Mouse (Mus musculus) embryonic facial prominence, embryonic 11.5 days (tissue): ENCODE results near the gene Chst3. TPM values are rescaled to one million over a fixed set of nuclear protein-coding genes. Genes with fewer than 3 reads are reported as not detected.
A peak's percentile ranks its signal among the peaks of the same experiment; 100 is the strongest.
"Not testable (repeated sequence)": the region's sequence is repeated elsewhere in the genome, so short reads cannot be mapped to it uniquely, and the experiment has no call there.

Source experiments
- ATAC-seq: fragments of 200-750 bp; cut with Nextera tagmentation; replicated peaks from 2 replicates; pipeline ENCODE4 v1.8.0; 2017; ENCODE audit warnings: low read depth; ENCODE audit not compliant: insufficient number of reproducible peaks, low FRiP score, low TSS enrichment
- DNase-seq: peaks from one replicate; pipeline ENCODE4 v3.0.0-alpha.2; 2015; ENCODE audit warnings: low spot score
- H3K27ac ChIP-seq: fragments of 300-500 bp; sonication (generic); replicated peaks from 2 replicates; pipeline ENCODE4 v1.5.1; 2014; ENCODE audit warnings: mild to moderate bottlenecking, low read depth, low read length, control low read depth
- H3K27me3 ChIP-seq: fragments of 300-500 bp; sonication (generic); 2 replicates; pipeline ENCODE4 v1.6.1; 2014; ENCODE audit warnings: mild to moderate bottlenecking, low read length, moderate library complexity, mixed read lengths; ENCODE audit not compliant: control insufficient read depth, insufficient read depth
- H3K36me3 ChIP-seq: fragments of 300-500 bp; sonication (generic); replicated peaks from 2 replicates; pipeline ENCODE4 v1.6.1; 2014; ENCODE audit warnings: low read depth, mild to moderate bottlenecking, low read length, moderate library complexity, mixed read lengths; ENCODE audit not compliant: control insufficient read depth, insufficient read depth
- H3K4me1 ChIP-seq: fragments of 300-500 bp; sonication (generic); 2 replicates; pipeline ENCODE4 v1.6.1; 2014; ENCODE audit warnings: low read length, mixed read lengths; ENCODE audit not compliant: control insufficient read depth, insufficient read depth
- H3K4me2 ChIP-seq: fragments of 300-500 bp; sonication (generic); 2 replicates; pipeline ENCODE4 v1.6.1; 2014; ENCODE audit warnings: low read depth, mild to moderate bottlenecking, control low read depth, low read length, moderate library complexity
- H3K4me3 ChIP-seq: fragments of 300-500 bp; sonication (generic); 2 replicates; pipeline ENCODE4 v1.5.1; 2014; ENCODE audit warnings: low read depth, low read length, control low read depth
- H3K9ac ChIP-seq: fragments of 300-500 bp; sonication (generic); replicated peaks from 2 replicates; pipeline ENCODE4 v1.6.1; 2014; ENCODE audit warnings: mild to moderate bottlenecking, control low read depth, low read length
- H3K9me3 ChIP-seq: fragments of 300-500 bp; sonication (generic); replicated peaks from 2 replicates; pipeline ENCODE4 v1.6.1; 2016; ENCODE audit warnings: mild to moderate bottlenecking, low read length, inconsistent platforms, mixed read lengths; ENCODE audit not compliant: control insufficient read depth
- WGBS: fragments of 180-500 bp; shearing (Covaris S2); extraction: QIAGEN DNeasy Blood & Tissue Kit; methylation state at CpG from one replicate; pipeline ENCODE4 v1.1.7; 2014; 5-methylcytosine and 5-hydroxymethylcytosine counted together
- polyA plus RNA-seq: library from polyadenylated mRNA; unstranded; fragments of >200 nt; fragmentation: Nextera tagmentation; extraction: Ambion mirVana; gene quantifications from 2 replicates; pipeline ENCODE4 v1.2.1, GENCODE M21; 2014

The Chst3 gene
- polyA plus RNA-seq, 1 experiment from 2014 or later, result 0.86 TPM

GRCm38 (mm10) chr10:60161397-60161796, 57.7 kb downstream of the Chst3 start:
- not testable (repeated sequence) for H3K27ac ChIP-seq, ATAC-seq, H3K4me3 ChIP-seq, H3K9me3 ChIP-seq, DNase-seq, H3K36me3 ChIP-seq, H3K4me1 ChIP-seq, H3K9ac ChIP-seq, H3K4me2 ChIP-seq, H3K27me3 ChIP-seq
- WGBS, result 75% methylated on average over 3 of the region's 3 CpGs

DNA sequence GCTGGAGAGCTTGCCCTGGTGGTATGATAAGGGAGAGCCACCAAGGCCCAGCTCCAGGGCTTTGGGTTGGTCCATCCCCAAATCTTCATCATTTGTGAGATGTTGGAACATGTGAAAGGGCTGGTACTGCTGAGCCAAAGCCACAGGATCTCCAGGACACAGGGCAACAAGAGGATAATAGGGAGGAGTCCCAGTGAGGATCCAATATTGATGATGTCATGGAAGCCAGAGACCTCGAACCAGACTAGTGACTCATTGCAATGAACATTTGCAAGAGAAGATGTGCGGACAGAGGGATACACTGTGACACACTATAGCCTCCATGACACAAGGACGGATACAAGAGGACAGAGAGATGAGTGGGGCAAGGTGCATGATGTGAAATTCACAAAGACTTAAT, 60.9 kb downstream of the Chst3 start:
- H3K4me2 ChIP-seq, result no peak overlapping the region
- no peaks in the 10 kb centered on the region for H3K9me3 ChIP-seq
- no peaks in the 10 kb centered on the region for H3K27me3 ChIP-seq
- no peak overlapping the region for H3K27ac ChIP-seq
- H3K36me3 ChIP-seq, result no peaks in the 10 kb centered on the region
- no peaks in the 10 kb centered on the region for H3K4me1 ChIP-seq
- no peak overlapping the region for H3K9ac ChIP-seq
- ATAC-seq (no peak), DNase-seq (no peak)
- H3K4me3 ChIP-seq, result no peak overlapping the region
- 92% methylated on average over 3 of the region's 3 CpGs for WGBS

DNA sequence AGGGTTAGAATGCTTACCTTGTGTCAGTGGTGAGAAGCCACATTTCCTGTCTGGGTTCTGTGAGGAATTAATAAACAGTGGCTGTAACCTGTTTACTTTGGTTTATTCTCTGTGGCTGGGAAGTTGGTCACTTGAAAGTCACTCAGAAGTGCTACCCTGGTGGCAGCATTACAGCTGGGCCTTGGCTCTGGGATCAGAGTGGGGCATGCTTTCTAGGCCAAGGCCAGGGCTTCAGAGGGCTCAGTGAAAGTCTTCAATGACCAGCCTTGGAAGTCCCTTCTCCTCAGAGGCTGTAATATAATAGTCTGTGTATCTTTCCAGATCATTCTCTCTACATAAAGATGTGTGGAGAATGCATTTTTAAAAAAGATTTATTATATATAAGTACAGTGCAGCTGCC, 63.0 kb downstream of the Chst3 start:
- no peak for ATAC-seq
- H3K4me1 ChIP-seq, result no peaks in the 10 kb centered on the region

DNA sequence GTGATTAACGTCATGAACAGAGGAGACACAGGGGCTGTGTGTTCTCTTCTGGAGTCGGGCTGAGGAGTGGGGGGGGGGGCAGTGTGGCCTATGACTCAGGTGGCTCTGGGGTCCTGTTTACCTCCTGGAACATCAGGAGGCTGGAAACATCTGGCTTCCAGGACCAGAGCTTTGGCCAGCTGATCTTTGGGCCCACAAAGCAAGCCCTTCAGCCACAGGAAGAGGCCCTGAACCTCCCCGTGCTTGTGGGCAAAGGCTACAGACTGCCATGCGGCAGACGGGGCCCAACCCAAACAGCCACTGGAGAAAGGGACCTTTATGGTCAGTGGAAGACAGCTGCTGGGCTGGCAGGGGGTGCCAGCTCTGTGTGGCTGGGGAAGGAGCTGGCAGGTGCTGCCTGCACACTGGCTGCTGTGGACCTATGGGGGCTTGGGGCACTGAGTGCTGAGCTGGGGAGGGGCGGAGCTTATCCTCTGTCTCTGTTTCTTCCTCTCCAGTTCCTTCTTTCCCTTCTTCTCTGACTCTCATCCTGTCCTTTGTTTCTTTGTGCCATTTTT, 67.9 kb downstream of the Chst3 start:
- no peak overlapping the region for H3K4me3 ChIP-seq
- H3K27me3 ChIP-seq, result no peaks in the 10 kb centered on the region
- ATAC-seq (no peak), DNase-seq (no peak)
- H3K9ac ChIP-seq, result no peak overlapping the region
- no peak overlapping the region for H3K4me2 ChIP-seq
- no peaks in the 10 kb centered on the region for H3K9me3 ChIP-seq
- 60% methylated on average over 6 of the region's 6 CpGs for WGBS
- H3K4me1 ChIP-seq, result no peaks in the 10 kb centered on the region
- H3K27ac ChIP-seq, result no peak overlapping the region
- no peaks in the 10 kb centered on the region for H3K36me3 ChIP-seq

More for the DNA sequence above, 63.0 kb downstream of the Chst3 start:
- no peaks in the 10 kb centered on the region for H3K9me3 ChIP-seq
- no peak for DNase-seq
- H3K27ac ChIP-seq, result no peak overlapping the region
- no peak overlapping the region for H3K4me2 ChIP-seq
- no peaks in the 10 kb centered on the region for H3K36me3 ChIP-seq
- no peak overlapping the region for H3K9ac ChIP-seq
- H3K4me3 ChIP-seq, result no peak overlapping the region
- no peaks in the 10 kb centered on the region for H3K27me3 ChIP-seq

DNA sequence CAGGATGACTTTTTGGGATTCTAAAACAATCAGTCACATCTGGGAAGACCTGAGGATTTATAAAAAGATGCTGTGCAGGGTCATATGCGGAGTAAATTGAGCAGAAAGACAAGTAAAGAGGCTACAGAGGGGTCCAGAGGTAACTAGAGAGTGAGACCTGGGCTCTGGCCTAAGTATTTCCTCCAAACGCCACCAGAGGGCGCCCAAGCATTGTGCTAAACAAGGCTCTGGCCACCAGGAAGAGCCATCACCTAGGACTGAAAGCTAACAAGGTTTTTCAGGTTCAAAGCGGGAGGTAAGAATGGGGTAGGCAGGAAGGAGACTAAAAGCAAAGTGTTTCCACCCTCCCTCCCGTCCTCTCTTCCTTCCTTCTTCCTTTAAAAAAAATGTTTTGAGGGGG, 71.0 kb downstream of the Chst3 start:
- DNase-seq, result peak; percentile 91
- H3K27ac ChIP-seq, result no peak overlapping the region
- no peak overlapping the region for H3K4me3 ChIP-seq
- H3K36me3 ChIP-seq, result no peaks in the 10 kb centered on the region
- WGBS, result 2% methylated on average over 5 of the region's 5 CpGs
- H3K27me3 ChIP-seq, result no peaks in the 10 kb centered on the region
- H3K9ac ChIP-seq, result no peak overlapping the region
- H3K9me3 ChIP-seq, result no peaks in the 10 kb centered on the region
- no peaks in the 10 kb centered on the region for H3K4me1 ChIP-seq
- H3K4me2 ChIP-seq, result no peak overlapping the region
- no peak for ATAC-seq

GRCm38 (mm10) chr10:60147510-60148047, 71.5 kb downstream of the Chst3 start:
- H3K4me3 ChIP-seq, H3K27me3 ChIP-seq, H3K4me1 ChIP-seq, H3K36me3 ChIP-seq, H3K9ac ChIP-seq, H3K27ac ChIP-seq, H3K9me3 ChIP-seq, ATAC-seq, DNase-seq, H3K4me2 ChIP-seq: not testable (repeated sequence)
- WGBS, result 71% methylated on average over 10 of the region's 10 CpGs

- no peaks in the 10 kb centered on the region for H3K9me3 ChIP-seq
- ATAC-seq, result 0 out of 2 replicates have a peak, but pooled peaks have one; percentile 20
- H3K9ac ChIP-seq, result no peak overlapping the region
- H3K36me3 ChIP-seq, result no peaks in the 10 kb centered on the region
- no peaks in the 10 kb centered on the region for H3K27me3 ChIP-seq
- no peaks in the 10 kb centered on the region; the same call in 1 of the 2 replicates for H3K4me1 ChIP-seq
- no peak overlapping the region for H3K27ac ChIP-seq
- H3K4me3 ChIP-seq, result no peak overlapping the region
- 99% methylated on average over 3 of the region's 3 CpGs for WGBS
- no peak overlapping the region for H3K4me2 ChIP-seq
- DNase-seq, result no peak
Observed at GRCm38 (mm10) chr10:60141656-60142160, 77.4 kb downstream of the Chst3 start.

- H3K27ac ChIP-seq, result no peak overlapping the region
- no peaks in the 10 kb centered on the region for H3K36me3 ChIP-seq
- no peaks in the 10 kb centered on the region for H3K27me3 ChIP-seq
- H3K4me2 ChIP-seq, result no peak overlapping the region
- no peaks in the 10 kb centered on the region for H3K9me3 ChIP-seq
- ATAC-seq (no peak), DNase-seq (no peak)
- 83% methylated on average over 4 of the region's 4 CpGs for WGBS
- H3K4me1 ChIP-seq, result no peaks in the 10 kb centered on the region; the same call in 1 of the 2 replicates
- H3K9ac ChIP-seq, result no peak overlapping the region
- H3K4me3 ChIP-seq, result no peak overlapping the region
Observed at GRCm38 (mm10) chr10:60140751-60141150, 78.3 kb downstream of the Chst3 start.
